Mouse (Mus musculus) bone marrow, adult 2 months (tissue): ENCODE measurements at regions not wholly inside any gene's neighbourhood (a gene's known extent, or its start where the extent isn't known, plus 50 kb on each side); places are given as distances from the start of the nearest gene placed in this dataset.

Experiments
- CTCF ChIP-seq: fragments of 200-500 bp; IDR thresholded peaks from 2 replicates; pipeline ENCODE4 v1.5.1; 2011; ENCODE audit warnings: low read length, control low read depth; ENCODE audit not compliant: control insufficient read depth, insufficient read depth
- POLR2A ChIP-seq: fragments of 200-500 bp; IDR thresholded peaks from 2 replicates; pipeline ENCODE4 v1.6.1; 2011; ENCODE audit warnings: low read depth, mild to moderate bottlenecking, control low read depth, low read length, borderline replicate concordance; ENCODE audit not compliant: control insufficient read depth

DNA sequence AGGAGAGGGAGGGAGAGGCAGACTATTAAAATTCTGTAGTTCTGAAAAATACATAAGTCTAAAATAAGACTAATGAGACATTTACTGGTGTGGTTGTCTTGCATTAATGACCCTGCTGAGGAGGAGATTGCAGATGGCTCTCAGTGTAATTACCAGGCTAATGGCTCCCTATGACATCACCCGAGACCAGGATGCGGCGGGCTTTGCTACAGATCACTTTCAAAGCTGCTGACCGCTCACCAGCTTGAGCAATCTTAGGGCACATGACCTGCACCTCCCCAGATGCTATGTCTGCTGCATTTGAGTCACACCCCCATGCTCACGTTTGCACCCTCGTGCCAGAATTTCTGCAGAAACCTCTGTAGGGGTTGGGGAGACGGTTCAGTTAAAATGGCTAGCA, 242.0 kb downstream of the Gm26897 start:
- TF ChIP-seq POLR2A (no peak), CTCF (no peak)
